Mouse (Mus musculus): Measurements from ENCODE around the gene Trip12. TPM values are rescaled to one million over a fixed set of nuclear protein-coding genes. Genes with fewer than 3 reads are reported as not detected.

Trip12 gene
- total RNA-seq (2014; rRNA removed) = 82.2 and 92.8 TPM in 2 replicates
- 28.4 and 36.8 TPM in 2 replicates for polyA plus RNA-seq (2015; fragmentation: Nextera tagmentation; extraction: Ambion mirVana)

GRCm38 (mm10) chr1:84840018-84840664 lies at the start of gene Trip12:
Gene Trip12, minus strand, starts transcription at chr1:84840516.
- Histone ChIP-seq H3K9ac (replicated peaks; ENCODE audit: low read length) (peak within 1 kb of the TSS; percentile 98), H3K27me3 (ENCODE audit: insufficient read depth, low read length) (no peaks in the 10 kb centered on the region), H3K4me2 (ENCODE audit: low read depth, low read length) (peak within 1 kb of the TSS; percentile 84), H3K4me1 (ENCODE audit: insufficient read depth, low read length) (peaks cover 4% of the 10 kb centered on the region; the same call in 1 of the 2 replicates), H3K9me3 (ENCODE audit: low read length) (no peaks in the 10 kb centered on the region), H3K27ac (peak within 1 kb of the TSS; percentile 96), H3K4me3 (ENCODE audit: low read length) (peak within 1 kb of the TSS; percentile 99), H3K36me3 (ENCODE audit: insufficient read depth, low read length) (no peaks in the 10 kb centered on the region)
- DNase-seq (ENCODE audit: low spot score) = no peak
- under 1% methylated on average over 38 of the region's 39 CpGs for WGBS
- no peak; the same call in 1 of the 2 replicates for TF ChIP-seq CTCF (IDR thresholded peaks at IDR 0.05; ENCODE audit: low read depth)
- peak; percentile 48 for ATAC-seq

GRCm38 (mm10) chr1:84890005-84890393 lies 49.7 kb upstream of the Trip12 start:
- Histone ChIP-seq H3K27ac (no peak overlapping the region), H3K4me2 (ENCODE audit: low read depth, low read length) (peak overlapping the region; percentile 21; the same call in 1 of the 2 replicates), H3K4me3 (ENCODE audit: low read length) (no peak overlapping the region), H3K4me1 (ENCODE audit: insufficient read depth, low read length) (no peaks in the 10 kb centered on the region), H3K9me3 (ENCODE audit: low read length) (no peaks in the 10 kb centered on the region), H3K27me3 (ENCODE audit: insufficient read depth, low read length) (no peaks in the 10 kb centered on the region), H3K9ac (replicated peaks; ENCODE audit: low read length) (no peak overlapping the region), H3K36me3 (ENCODE audit: insufficient read depth, low read length) (no peaks in the 10 kb centered on the region)
- no peak for TF ChIP-seq CTCF (IDR thresholded peaks at IDR 0.05; ENCODE audit: low read depth)
- ATAC-seq (peak; percentile 60), DNase-seq (ENCODE audit: low spot score) (peak; percentile 10)
- 11% methylated on average over 7 of the region's 7 CpGs for WGBS

- Histone ChIP-seq H3K36me3 (ENCODE audit: insufficient read depth, low read length) (no peaks in the 10 kb centered on the region), H3K27me3 (ENCODE audit: insufficient read depth, low read length) (no peaks in the 10 kb centered on the region), H3K4me3 (ENCODE audit: low read length) (no peak overlapping the region), H3K4me2 (ENCODE audit: low read depth, low read length) (peak overlapping the region; percentile 21; the same call in 1 of the 2 replicates), H3K9ac (replicated peaks; ENCODE audit: low read length) (no peak overlapping the region), H3K9me3 (ENCODE audit: low read length) (no peaks in the 10 kb centered on the region), H3K4me1 (ENCODE audit: insufficient read depth, low read length) (no peaks in the 10 kb centered on the region), H3K27ac (no peak overlapping the region)
- ATAC-seq = no peak
- WGBS = 47% methylated on average over 8 of the region's 8 CpGs
- no peak for DNase-seq (ENCODE audit: low spot score)
- TF ChIP-seq CTCF (IDR thresholded peaks at IDR 0.05; ENCODE audit: low read depth) = no peak
These were observed 49.2 kb upstream of the Trip12 start for GRCm38 (mm10) chr1:84889330-84890004.

- no peak for DNase-seq (ENCODE audit: low spot score)
- H3K4me2 ChIP-seq (ENCODE audit: low read depth, low read length) = no peak overlapping the region
- H3K9ac ChIP-seq (replicated peaks; ENCODE audit: low read length) = no peak overlapping the region
- no peak overlapping the region for H3K4me3 ChIP-seq (ENCODE audit: low read length)
- TF ChIP-seq CTCF (IDR thresholded peaks at IDR 0.05; ENCODE audit: low read depth) = no peak; the same call in 1 of the 2 replicates
- 94% methylated on average over 6 of the region's 6 CpGs for WGBS
- no peaks in the 10 kb centered on the region for H3K27me3 ChIP-seq (ENCODE audit: insufficient read depth, low read length)
- no peak for ATAC-seq
- no peaks in the 10 kb centered on the region for H3K36me3 ChIP-seq (ENCODE audit: insufficient read depth, low read length)
- H3K9me3 ChIP-seq (ENCODE audit: low read length) = no peaks in the 10 kb centered on the region
- no peaks in the 10 kb centered on the region for H3K4me1 ChIP-seq (ENCODE audit: insufficient read depth, low read length)
- H3K27ac ChIP-seq = no peak overlapping the region
These were observed 45.6 kb upstream of the Trip12 start for GRCm38 (mm10) chr1:84885921-84886320.

GRCm38 (mm10) chr1:84885174-84885573 lies 44.9 kb upstream of the Trip12 start:
- no peak for DNase-seq (ENCODE audit: low spot score)
- Histone ChIP-seq H3K27me3 (ENCODE audit: insufficient read depth, low read length) (no peaks in the 10 kb centered on the region), H3K36me3 (ENCODE audit: insufficient read depth, low read length) (no peaks in the 10 kb centered on the region), H3K9ac (replicated peaks; ENCODE audit: low read length) (no peak overlapping the region), H3K27ac (no peak overlapping the region), H3K4me1 (ENCODE audit: insufficient read depth, low read length) (no peaks in the 10 kb centered on the region), H3K4me2 (ENCODE audit: low read depth, low read length) (no peak overlapping the region), H3K4me3 (ENCODE audit: low read length) (no peak overlapping the region), H3K9me3 (ENCODE audit: low read length) (no peaks in the 10 kb centered on the region)
- no peak for ATAC-seq
- peak; percentile 25; the same call in 1 of the 2 replicates for TF ChIP-seq CTCF (IDR thresholded peaks at IDR 0.05; ENCODE audit: low read depth)
- WGBS = 83% methylated on average over 3 of the region's 3 CpGs

- Histone ChIP-seq H3K36me3 (ENCODE audit: insufficient read depth, low read length) (no peaks in the 10 kb centered on the region), H3K4me2 (ENCODE audit: low read depth, low read length) (no peak overlapping the region), H3K9ac (replicated peaks; ENCODE audit: low read length) (no peak overlapping the region), H3K27me3 (ENCODE audit: insufficient read depth, low read length) (no peaks in the 10 kb centered on the region), H3K4me3 (ENCODE audit: low read length) (no peak overlapping the region), H3K27ac (no peak overlapping the region), H3K4me1 (ENCODE audit: insufficient read depth, low read length) (no peaks in the 10 kb centered on the region), H3K9me3 (ENCODE audit: low read length) (no peaks in the 10 kb centered on the region)
- ATAC-seq = no peak
- no peak for DNase-seq (ENCODE audit: low spot score)
- no peak for TF ChIP-seq CTCF (IDR thresholded peaks at IDR 0.05; ENCODE audit: low read depth)
- 52% methylated on average over 4 of the region's 4 CpGs for WGBS
These were observed 43.6 kb upstream of the Trip12 start for GRCm38 (mm10) chr1:84883889-84884288.

GRCm38 (mm10) chr1:84882937-84883336 lies 42.6 kb upstream of the Trip12 start:
- Histone ChIP-seq H3K9me3 (ENCODE audit: low read length) (no peaks in the 10 kb centered on the region), H3K27ac (no peak overlapping the region), H3K36me3 (ENCODE audit: insufficient read depth, low read length) (no peaks in the 10 kb centered on the region), H3K4me1 (ENCODE audit: insufficient read depth, low read length) (no peaks in the 10 kb centered on the region), H3K27me3 (ENCODE audit: insufficient read depth, low read length) (no peaks in the 10 kb centered on the region), H3K4me3 (ENCODE audit: low read length) (no peak overlapping the region), H3K4me2 (ENCODE audit: low read depth, low read length) (no peak overlapping the region), H3K9ac (replicated peaks; ENCODE audit: low read length) (no peak overlapping the region)
- ATAC-seq = no peak
- TF ChIP-seq CTCF (IDR thresholded peaks at IDR 0.05; ENCODE audit: low read depth) = no peak
- DNase-seq (ENCODE audit: low spot score) = no peak
- 90% methylated on average over 4 of the region's 4 CpGs for WGBS

Data from hindbrain, postnatal 0 days (tissue).